Mouse (Mus musculus): ENCODE data around the gene Fads1. TPM values are rescaled to one million over a fixed set of nuclear protein-coding genes. Genes with fewer than 3 reads are reported as not detected.

Gene Fads1
- polyA plus RNA-seq, 1 experiment = 62.3 TPM

DNA sequence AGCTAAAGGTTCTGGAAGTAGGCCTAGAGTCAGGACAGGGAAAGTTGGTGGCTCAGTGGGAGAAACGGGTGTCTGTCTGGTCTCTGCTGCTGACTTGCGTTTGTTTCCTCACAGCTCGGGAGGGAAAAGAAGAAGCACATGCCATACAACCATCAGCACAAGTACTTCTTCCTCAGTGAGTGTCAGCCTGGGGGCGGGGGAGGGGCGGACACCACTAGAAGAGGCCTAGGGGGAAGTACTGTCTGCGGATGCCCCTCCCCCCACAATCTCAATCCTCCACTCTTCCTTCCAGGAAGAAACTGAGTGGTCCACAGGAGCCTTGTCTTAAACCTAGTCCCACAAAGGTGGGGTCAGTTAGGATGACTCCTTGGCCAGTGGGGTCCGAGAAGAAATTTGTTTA is 8.6 kb downstream of the Fads1 start:
- TF ChIP-seq FOSL1 (IDR thresholded peaks at IDR 0.05; ENCODE audit: insufficient read depth, low read length, poor library complexity, severe bottlenecking) (no peak), USF1 (IDR thresholded peaks at IDR 0.05; ENCODE audit: low read depth) (no peak)
- H3K36me3 ChIP-seq (ENCODE audit: control insufficient read depth, insufficient read depth) = peaks cover 73% of the 10 kb centered on the region
- peaks cover 1% of the 10 kb centered on the region for H3K79me2 ChIP-seq (ENCODE audit: control insufficient read depth, insufficient read depth)
- no peaks in the 10 kb centered on the region for H3K79me3 ChIP-seq (ENCODE audit: low read depth)
- no peaks in the 10 kb centered on the region for H3K27me3 ChIP-seq (ENCODE audit: control insufficient read depth, insufficient read depth, insufficient read length)
- no peak overlapping the region for H3ac ChIP-seq (ENCODE audit: control insufficient read depth, insufficient read length, low read depth)
- H3K4me3 ChIP-seq (ENCODE audit: insufficient read depth, poor library complexity, severe bottlenecking) = no peak overlapping the region

DNA sequence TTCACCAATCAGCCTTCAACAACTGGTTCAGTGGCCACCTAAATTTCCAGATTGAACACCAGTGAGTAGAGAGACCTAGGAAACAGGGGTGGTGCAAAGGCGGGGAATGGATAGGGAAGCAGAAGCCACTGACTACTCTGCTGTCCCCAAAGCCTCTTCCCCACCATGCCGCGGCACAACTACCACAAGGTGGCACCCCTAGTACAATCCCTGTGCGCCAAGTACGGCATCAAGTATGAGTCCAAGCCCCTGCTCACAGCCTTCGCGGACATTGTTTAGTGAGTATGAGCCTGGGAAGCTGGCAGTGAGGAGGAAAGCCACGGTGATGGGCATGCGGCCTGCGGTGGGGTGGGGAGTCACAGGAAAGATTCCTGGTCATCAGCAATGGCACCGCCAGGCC is 11.6 kb downstream of the Fads1 start:
- Histone ChIP-seq H3K4me3 (ENCODE audit: insufficient read depth, poor library complexity, severe bottlenecking) (no peak overlapping the region), H3K27me3 (ENCODE audit: control insufficient read depth, insufficient read depth, insufficient read length) (no peaks in the 10 kb centered on the region), H3K79me3 (ENCODE audit: low read depth) (no peaks in the 10 kb centered on the region), H3ac (ENCODE audit: control insufficient read depth, insufficient read length, low read depth) (no peak overlapping the region), H3K79me2 (ENCODE audit: control insufficient read depth, insufficient read depth) (no peaks in the 10 kb centered on the region), H3K36me3 (ENCODE audit: control insufficient read depth, insufficient read depth) (peaks cover 71% of the 10 kb centered on the region)
- TF ChIP-seq FOSL1 (IDR thresholded peaks at IDR 0.05; ENCODE audit: insufficient read depth, low read length, poor library complexity, severe bottlenecking) (no peak), USF1 (IDR thresholded peaks at IDR 0.05; ENCODE audit: low read depth) (no peak), CEBPB (IDR thresholded peaks at IDR 0.05; ENCODE audit: low read depth) (no peak), MYOD1 (IDR thresholded peaks at IDR 0.05; ENCODE audit: control insufficient read depth, insufficient read length, low read depth) (no peak), CTCF (IDR thresholded peaks at IDR 0.05; ENCODE audit: control insufficient read depth, insufficient read depth, insufficient read length) (no peak), MYOG (IDR thresholded peaks at IDR 0.05; ENCODE audit: control insufficient read depth, extremely low read depth, insufficient read length) (no peak), MAX (IDR thresholded peaks at IDR 0.05) (no peak)

DNA sequence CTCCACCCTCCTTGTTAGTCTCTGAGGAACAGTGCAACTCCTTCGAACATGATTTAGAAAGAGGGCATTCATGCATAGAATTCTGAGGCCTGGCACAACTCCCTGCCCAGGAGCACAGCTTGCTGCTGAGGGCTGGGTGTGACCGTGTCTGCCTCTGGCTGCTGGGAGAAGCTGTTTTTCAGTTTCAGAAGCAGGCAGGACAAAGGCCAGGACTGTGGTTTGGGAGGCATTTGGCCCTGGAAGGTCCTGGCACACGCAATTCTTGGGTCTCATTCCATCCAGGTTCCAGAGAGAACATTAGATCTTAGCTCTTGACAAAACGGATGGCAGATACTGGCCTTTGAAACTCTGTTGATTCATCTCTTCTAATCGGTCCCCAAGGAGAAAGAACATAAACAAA is 12.6 kb downstream of the Fads1 start:
- TF ChIP-seq CEBPB (IDR thresholded peaks at IDR 0.05; ENCODE audit: low read depth) (no peak), FOSL1 (IDR thresholded peaks at IDR 0.05; ENCODE audit: insufficient read depth, low read length, poor library complexity, severe bottlenecking) (no peak), MYOD1 (IDR thresholded peaks at IDR 0.05; ENCODE audit: control insufficient read depth, insufficient read length, low read depth) (no peak), MYOG (IDR thresholded peaks at IDR 0.05; ENCODE audit: control insufficient read depth, extremely low read depth, insufficient read length) (no peak), CTCF (IDR thresholded peaks at IDR 0.05; ENCODE audit: control insufficient read depth, insufficient read depth, insufficient read length) (no peak), MAX (IDR thresholded peaks at IDR 0.05) (no peak), USF1 (IDR thresholded peaks at IDR 0.05; ENCODE audit: low read depth) (no peak)
- no peaks in the 10 kb centered on the region for H3K27me3 ChIP-seq (ENCODE audit: control insufficient read depth, insufficient read depth, insufficient read length)
- H3ac ChIP-seq (ENCODE audit: control insufficient read depth, insufficient read length, low read depth) = no peak overlapping the region
- H3K79me2 ChIP-seq (ENCODE audit: control insufficient read depth, insufficient read depth) = peaks cover 1% of the 10 kb centered on the region
- H3K36me3 ChIP-seq (ENCODE audit: control insufficient read depth, insufficient read depth) = peaks cover 72% of the 10 kb centered on the region
- no peak overlapping the region for H3K4me3 ChIP-seq (ENCODE audit: insufficient read depth, poor library complexity, severe bottlenecking)
- H3K79me3 ChIP-seq (ENCODE audit: low read depth) = peaks cover 1% of the 10 kb centered on the region

DNA sequence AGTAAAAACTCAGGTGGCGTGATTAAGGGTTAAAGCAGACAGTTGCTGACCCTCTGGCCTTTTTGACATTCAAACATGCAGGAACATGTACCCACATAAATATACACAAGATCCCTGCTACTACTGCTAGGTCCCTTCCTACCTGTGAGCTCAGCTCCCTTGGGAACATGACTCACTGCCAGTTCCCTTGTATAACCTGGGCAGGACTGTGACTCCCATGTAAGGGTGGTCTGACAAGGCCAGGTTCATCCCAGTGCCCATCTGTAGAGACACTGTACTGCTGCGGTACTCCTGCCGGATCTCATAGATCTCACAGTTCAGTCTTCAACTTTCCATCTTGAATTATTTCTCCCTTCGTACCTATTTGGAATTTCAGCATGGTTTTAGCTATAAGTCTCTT is 14.4 kb downstream of the Fads1 start:
- peaks cover 20% of the 10 kb centered on the region for H3K79me2 ChIP-seq (ENCODE audit: control insufficient read depth, insufficient read depth)
- peaks cover 17% of the 10 kb centered on the region for H3K79me3 ChIP-seq (ENCODE audit: low read depth)
- peaks cover 85% of the 10 kb centered on the region for H3K36me3 ChIP-seq (ENCODE audit: control insufficient read depth, insufficient read depth)
- TF ChIP-seq CTCF (IDR thresholded peaks at IDR 0.05; ENCODE audit: control insufficient read depth, insufficient read depth, insufficient read length) (no peak), FOSL1 (IDR thresholded peaks at IDR 0.05; ENCODE audit: insufficient read depth, low read length, poor library complexity, severe bottlenecking) (no peak), MYOD1 (IDR thresholded peaks at IDR 0.05; ENCODE audit: control insufficient read depth, insufficient read length, low read depth) (no peak), CEBPB (IDR thresholded peaks at IDR 0.05; ENCODE audit: low read depth) (no peak), MAX (IDR thresholded peaks at IDR 0.05) (no peak), USF1 (IDR thresholded peaks at IDR 0.05; ENCODE audit: low read depth) (no peak)
- no peaks in the 10 kb centered on the region for H3K27me3 ChIP-seq (ENCODE audit: control insufficient read depth, insufficient read depth, insufficient read length)
- H3ac ChIP-seq (ENCODE audit: control insufficient read depth, insufficient read length, low read depth) = no peak overlapping the region
- no peak overlapping the region for H3K4me3 ChIP-seq (ENCODE audit: insufficient read depth, poor library complexity, severe bottlenecking)

DNA sequence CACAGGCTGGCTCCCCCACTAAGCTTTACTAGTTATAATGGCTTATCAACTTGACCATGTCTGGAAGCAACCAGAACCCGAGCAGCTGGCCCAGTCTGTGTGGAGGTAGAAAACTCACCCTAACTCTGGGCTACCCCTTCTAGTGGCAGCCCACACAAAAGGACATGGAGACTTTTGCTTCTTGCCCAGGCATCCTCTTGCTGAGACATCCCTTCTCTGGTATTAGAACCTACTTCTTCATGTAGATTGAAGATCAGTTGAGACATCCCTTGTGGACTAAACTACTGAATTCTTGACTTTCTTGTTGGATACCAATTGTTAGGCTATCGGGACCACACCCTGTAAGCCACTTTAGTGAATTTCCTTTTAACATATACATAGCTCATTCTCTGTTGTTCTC is 15.6 kb downstream of the Fads1 start:
- TF ChIP-seq MYOD1 (IDR thresholded peaks at IDR 0.05; ENCODE audit: control insufficient read depth, insufficient read length, low read depth) (no peak), FOSL1 (IDR thresholded peaks at IDR 0.05; ENCODE audit: insufficient read depth, low read length, poor library complexity, severe bottlenecking) (no peak), MAX (IDR thresholded peaks at IDR 0.05) (no peak), MYOG (IDR thresholded peaks at IDR 0.05; ENCODE audit: control insufficient read depth, extremely low read depth, insufficient read length) (no peak), USF1 (IDR thresholded peaks at IDR 0.05; ENCODE audit: low read depth) (no peak), CEBPB (IDR thresholded peaks at IDR 0.05; ENCODE audit: low read depth) (no peak), CTCF (IDR thresholded peaks at IDR 0.05; ENCODE audit: control insufficient read depth, insufficient read depth, insufficient read length) (no peak)
- peaks cover 27% of the 10 kb centered on the region for H3K79me3 ChIP-seq (ENCODE audit: low read depth)
- H3ac ChIP-seq (ENCODE audit: control insufficient read depth, insufficient read length, low read depth) = no peak overlapping the region
- no peaks in the 10 kb centered on the region for H3K27me3 ChIP-seq (ENCODE audit: control insufficient read depth, insufficient read depth, insufficient read length)
- no peak overlapping the region for H3K4me3 ChIP-seq (ENCODE audit: insufficient read depth, poor library complexity, severe bottlenecking)
- peaks cover 32% of the 10 kb centered on the region for H3K79me2 ChIP-seq (ENCODE audit: control insufficient read depth, insufficient read depth)
- peaks cover 77% of the 10 kb centered on the region for H3K36me3 ChIP-seq (ENCODE audit: control insufficient read depth, insufficient read depth)

DNA sequence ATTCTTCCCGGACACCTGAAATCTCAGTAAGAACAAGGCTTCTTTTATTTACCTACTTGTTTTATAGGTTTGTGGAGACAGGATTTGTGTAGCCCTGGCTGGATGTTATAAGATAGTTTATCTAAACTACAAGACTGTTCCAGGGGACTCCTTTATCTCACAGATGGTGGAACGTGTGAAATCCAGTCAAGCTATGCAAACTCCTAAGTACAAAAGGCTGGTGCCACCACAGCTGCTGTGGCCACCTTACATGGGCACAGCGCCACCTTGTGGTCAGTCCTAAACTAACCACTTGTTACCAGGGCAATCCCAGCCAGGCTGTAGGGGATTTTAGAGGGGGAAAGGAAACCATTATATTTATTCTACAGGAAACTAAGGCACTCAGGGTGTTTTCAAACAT is 16.0 kb downstream of the Fads1 start:
- H3ac ChIP-seq (ENCODE audit: control insufficient read depth, insufficient read length, low read depth) = no peak overlapping the region
- no peak overlapping the region for H3K4me3 ChIP-seq (ENCODE audit: insufficient read depth, poor library complexity, severe bottlenecking)
- H3K79me2 ChIP-seq (ENCODE audit: control insufficient read depth, insufficient read depth) = peaks cover 36% of the 10 kb centered on the region
- H3K79me3 ChIP-seq (ENCODE audit: low read depth) = peaks cover 31% of the 10 kb centered on the region
- peaks cover 73% of the 10 kb centered on the region for H3K36me3 ChIP-seq (ENCODE audit: control insufficient read depth, insufficient read depth)
- H3K27me3 ChIP-seq (ENCODE audit: control insufficient read depth, insufficient read depth, insufficient read length) = no peaks in the 10 kb centered on the region
- TF ChIP-seq MAX (IDR thresholded peaks at IDR 0.05) (no peak), FOSL1 (IDR thresholded peaks at IDR 0.05; ENCODE audit: insufficient read depth, low read length, poor library complexity, severe bottlenecking) (no peak), CTCF (IDR thresholded peaks at IDR 0.05; ENCODE audit: control insufficient read depth, insufficient read depth, insufficient read length) (peak; percentile 86), MYOD1 (IDR thresholded peaks at IDR 0.05; ENCODE audit: control insufficient read depth, insufficient read length, low read depth) (peak; percentile 6)
